Mouse (Mus musculus) midbrain, embryonic 15.5 days (tissue): ENCODE data around the gene Wdr82. TPM values are rescaled to one million over a fixed set of nuclear protein-coding genes. Genes with fewer than 3 reads are reported as not detected.
"Not testable (repeated sequence)": the region's sequence is repeated elsewhere in the genome, so short reads cannot be mapped to it uniquely, and the experiment has no call there.

Experiments
- ATAC-seq: fragments of 200-750 bp; cut with Nextera tagmentation; replicated peaks from 2 replicates; pipeline ENCODE4 v1.8.0; 2017; ENCODE audit warnings: moderate TSS enrichment
- H3K27ac ChIP-seq: fragments of 300-500 bp; sonication (generic); 2 replicates; pipeline ENCODE4 v1.5.1; 2015; ENCODE audit warnings: mild to moderate bottlenecking, inconsistent platforms
- H3K27me3 ChIP-seq: fragments of 300-500 bp; sonication (generic); replicated peaks from 2 replicates; pipeline ENCODE4 v1.6.1; 2015; ENCODE audit warnings: inconsistent platforms
- H3K36me3 ChIP-seq: fragments of 300-500 bp; sonication (generic); replicated peaks from 2 replicates; pipeline ENCODE4 v1.6.1; 2015; ENCODE audit warnings: inconsistent platforms
- H3K4me1 ChIP-seq: fragments of 300-500 bp; sonication (generic); 2 replicates; pipeline ENCODE4 v1.6.1; 2015; ENCODE audit warnings: inconsistent platforms
- H3K4me2 ChIP-seq: fragments of 300-500 bp; sonication (generic); 2 replicates; pipeline ENCODE4 v1.6.1; 2015; ENCODE audit warnings: inconsistent platforms, mild to moderate bottlenecking, moderate library complexity
- H3K4me3 ChIP-seq: fragments of 300-500 bp; sonication (generic); 2 replicates; pipeline ENCODE4 v1.5.1; 2015; ENCODE audit warnings: mild to moderate bottlenecking, inconsistent platforms
- H3K9ac ChIP-seq: fragments of 300-500 bp; sonication (generic); 2 replicates; pipeline ENCODE4 v1.6.1; 2015; ENCODE audit warnings: mild to moderate bottlenecking, inconsistent platforms
- H3K9me3 ChIP-seq: fragments of 300-500 bp; sonication (generic); 2 replicates; pipeline ENCODE4 v1.6.1; 2016; ENCODE audit warnings: inconsistent platforms
- WGBS: fragments of 180-500 bp; shearing (Covaris S2); methylation state at CpG from one replicate; pipeline ENCODE4 v1.1.7; 2015; ENCODE audit warnings: mixed read lengths; 5-methylcytosine and 5-hydroxymethylcytosine counted together
- polyA plus RNA-seq: library from polyadenylated mRNA; unstranded; fragments of >200 nt; fragmentation: Nextera tagmentation; extraction: Ambion mirVana; gene quantifications from 2 replicates; pipeline ENCODE4 v1.2.1, GENCODE M21; 2015

The Wdr82 gene
- polyA plus RNA-seq, 1 experiment from 2014 or later = 41.1 TPM

DNA sequence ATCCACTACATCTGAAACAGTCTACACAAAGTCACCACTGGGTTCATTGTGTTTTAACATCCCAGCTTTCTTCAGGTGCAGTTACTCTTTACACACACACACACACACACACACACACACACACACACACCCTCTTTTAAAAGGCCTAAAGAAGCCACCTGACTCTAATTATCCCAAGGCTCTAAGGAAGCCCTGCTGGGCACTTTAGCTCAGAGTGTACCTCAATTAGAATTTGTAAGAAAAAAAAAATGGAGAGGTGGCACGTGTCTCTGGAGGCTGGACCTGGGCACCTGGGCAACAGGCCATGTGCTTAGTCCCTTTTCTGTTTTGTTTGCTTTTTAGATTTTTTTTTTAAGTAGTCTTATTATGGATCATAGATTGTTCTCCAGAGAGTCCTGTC lies 3.0 kb upstream of the Wdr82 start:
- H3K9me3 ChIP-seq = no peaks in the 10 kb centered on the region
- peaks cover 15% of the 10 kb centered on the region for H3K4me1 ChIP-seq
- 30% methylated on average over 1 of the region's 1 CpGs for WGBS
- no peak overlapping the region for H3K9ac ChIP-seq
- H3K4me3 ChIP-seq = no peak overlapping the region
- no peak for ATAC-seq
- no peaks in the 10 kb centered on the region for H3K36me3 ChIP-seq
- H3K4me2 ChIP-seq = no peak overlapping the region
- no peak overlapping the region for H3K27ac ChIP-seq
- no peaks in the 10 kb centered on the region; the same call in 1 of the 2 replicates for H3K27me3 ChIP-seq

DNA sequence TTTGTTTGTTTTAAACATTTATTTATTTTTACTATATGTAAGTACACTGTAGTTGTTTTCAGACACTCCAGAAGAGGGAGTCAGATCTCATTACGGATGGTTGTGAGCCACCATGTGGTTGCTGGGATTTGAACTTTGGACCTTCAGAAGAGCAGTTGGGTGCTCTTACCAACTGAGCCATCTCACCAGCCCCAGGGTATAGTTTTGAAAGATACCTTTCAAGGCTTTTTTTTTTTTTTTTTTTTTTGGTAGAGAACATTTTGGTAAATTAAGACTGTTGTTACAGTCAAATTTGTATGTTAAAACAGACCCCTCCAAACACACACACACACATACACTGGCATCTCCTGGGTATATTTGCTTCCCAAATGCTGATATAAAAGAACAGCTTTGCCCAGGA lies 1.7 kb upstream of the Wdr82 start:
- H3K36me3 ChIP-seq, H3K9me3 ChIP-seq, H3K27ac ChIP-seq, H3K4me2 ChIP-seq, H3K9ac ChIP-seq, H3K4me3 ChIP-seq, H3K27me3 ChIP-seq, ATAC-seq: not testable (repeated sequence)
- peaks cover 28% of the 10 kb centered on the region for H3K4me1 ChIP-seq
- 69% methylated on average over 1 of the region's 1 CpGs for WGBS

GRCm38 (mm10) chr9:106169917-106170316 lies 811 bp upstream of the Wdr82 start:
- Histone ChIP-seq H3K9ac (peak overlapping the region; percentile 89), H3K27me3 (no peaks in the 10 kb centered on the region; the same call in 1 of the 2 replicates), H3K4me3 (peak overlapping the region; percentile 98), H3K36me3 (no peaks in the 10 kb centered on the region), H3K9me3 (no peaks in the 10 kb centered on the region), H3K27ac (peak overlapping the region; percentile 99), H3K4me2 (peak overlapping the region; percentile 68), H3K4me1 (peaks cover 35% of the 10 kb centered on the region)
- no peak for ATAC-seq
- WGBS = 35% methylated on average over 6 of the region's 6 CpGs

GRCm38 (mm10) chr9:106171346-106172158 lies 824 bp downstream of the Wdr82 start:
- Histone ChIP-seq H3K9me3 (no peaks in the 10 kb centered on the region), H3K4me3 (peak overlapping the region; percentile 98), H3K27me3 (no peaks in the 10 kb centered on the region), H3K4me2 (peak overlapping the region; percentile 68), H3K27ac (peak overlapping the region; percentile 99), H3K4me1 (peaks cover 51% of the 10 kb centered on the region), H3K36me3 (no peaks in the 10 kb centered on the region), H3K9ac (peak overlapping the region; percentile 89)
- peak; percentile 76 for ATAC-seq
- under 1% methylated on average over 30 of the region's 30 CpGs for WGBS

DNA sequence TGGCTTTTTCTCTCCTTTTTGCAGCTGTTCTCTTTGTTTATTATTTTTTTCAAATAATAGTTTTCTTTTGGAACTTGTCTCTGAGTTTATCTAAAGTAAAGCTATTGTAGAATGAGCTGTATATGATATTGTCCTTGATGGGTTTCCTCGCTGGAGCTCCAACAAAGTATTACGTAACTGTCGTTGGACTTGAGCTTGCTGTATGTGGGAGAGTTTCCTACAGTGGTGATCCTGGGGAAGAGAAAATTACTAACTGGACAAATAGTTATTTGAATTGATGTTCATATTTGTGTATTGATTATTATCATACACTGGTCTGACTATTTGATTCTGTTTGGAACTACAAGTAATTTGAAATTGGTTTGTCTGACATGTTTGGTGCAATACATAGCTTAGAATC lies 1.8 kb downstream of the Wdr82 start:
- Histone ChIP-seq H3K4me3 (peak overlapping the region; percentile 98), H3K4me1 (peaks cover 51% of the 10 kb centered on the region), H3K9ac (no peak overlapping the region), H3K27me3 (no peaks in the 10 kb centered on the region), H3K36me3 (no peaks in the 10 kb centered on the region), H3K9me3 (no peaks in the 10 kb centered on the region), H3K4me2 (peak overlapping the region; percentile 68), H3K27ac (no peak overlapping the region)
- no peak for ATAC-seq
- 13% methylated on average over 3 of the region's 3 CpGs for WGBS

GRCm38 (mm10) chr9:106173363-106173762 lies 2.6 kb downstream of the Wdr82 start:
- H3K27ac ChIP-seq = no peak overlapping the region
- H3K4me2 ChIP-seq = peak overlapping the region; percentile 68
- no peaks in the 10 kb centered on the region for H3K36me3 ChIP-seq
- H3K27me3 ChIP-seq = no peaks in the 10 kb centered on the region
- H3K9ac ChIP-seq = no peak overlapping the region
- H3K4me1 ChIP-seq = peaks cover 51% of the 10 kb centered on the region
- WGBS = 63% methylated on average over 2 of the region's 2 CpGs
- H3K4me3 ChIP-seq = peak overlapping the region; percentile 98
- ATAC-seq = no peak
- H3K9me3 ChIP-seq = no peaks in the 10 kb centered on the region

DNA sequence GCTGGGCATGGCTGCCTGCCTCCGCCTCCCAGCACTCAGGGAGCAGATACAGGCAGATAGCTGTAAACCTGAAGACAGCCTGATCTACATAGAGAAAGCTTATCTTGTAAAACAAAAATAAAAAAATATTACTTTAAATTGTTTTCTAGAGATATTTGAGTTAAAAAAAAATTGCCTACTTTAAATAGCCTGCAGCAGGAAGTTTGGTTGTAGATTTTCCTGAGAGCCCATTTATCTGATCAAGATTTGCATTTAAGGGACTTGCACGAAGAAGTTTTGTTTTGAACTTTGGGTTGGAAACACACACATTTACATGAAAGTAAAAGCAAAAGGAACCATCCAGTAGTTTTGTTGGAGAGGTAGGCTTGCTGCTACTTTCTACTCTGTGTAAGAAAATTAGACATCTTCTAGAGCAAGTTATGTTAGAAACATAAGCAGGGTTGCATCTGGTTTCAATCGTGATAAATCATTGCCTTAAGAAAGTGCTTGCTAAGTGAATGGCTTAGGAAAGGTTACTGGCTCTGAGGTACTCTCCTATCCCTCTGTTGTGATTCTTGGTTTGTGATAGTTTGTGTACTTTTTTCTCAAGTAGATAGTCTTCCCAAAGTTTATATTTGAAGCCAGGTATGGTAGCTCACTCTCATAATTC lies 4.9 kb downstream of the Wdr82 start:
- H3K27me3 ChIP-seq = no peaks in the 10 kb centered on the region
- H3K4me3 ChIP-seq = no peak overlapping the region
- no peak overlapping the region for H3K9ac ChIP-seq
- 79% methylated on average over 3 of the region's 3 CpGs for WGBS
- no peak overlapping the region for H3K27ac ChIP-seq
- H3K4me2 ChIP-seq = no peak overlapping the region; the same call in 1 of the 2 replicates
- ATAC-seq = no peak
- H3K36me3 ChIP-seq = peaks cover 15% of the 10 kb centered on the region; the same call in 1 of the 2 replicates
- peaks cover 43% of the 10 kb centered on the region for H3K4me1 ChIP-seq
- no peaks in the 10 kb centered on the region for H3K9me3 ChIP-seq

DNA sequence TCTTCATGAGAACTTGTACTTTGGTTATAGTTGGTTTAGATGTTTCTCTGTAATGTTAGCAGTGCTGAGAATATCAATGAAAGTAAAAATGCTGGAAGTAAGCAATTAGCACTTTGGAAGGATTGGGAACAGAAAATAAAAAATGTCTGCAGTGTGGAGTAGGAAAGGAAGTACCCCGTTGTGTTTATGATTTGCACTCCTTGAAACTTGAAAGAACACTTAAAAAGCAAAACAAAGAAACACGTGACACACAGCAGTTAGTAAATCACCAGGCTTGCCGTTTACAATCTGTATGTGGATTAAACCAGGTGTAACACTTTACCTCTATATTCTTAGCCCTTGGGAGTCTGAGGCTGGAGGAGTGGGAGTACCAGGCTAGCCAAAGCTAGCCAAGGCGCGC lies 6.0 kb downstream of the Wdr82 start:
- Histone ChIP-seq H3K27ac (no peak overlapping the region), H3K4me3 (no peak overlapping the region), H3K4me1 (peaks cover 43% of the 10 kb centered on the region), H3K27me3 (no peaks in the 10 kb centered on the region), H3K9me3 (no peaks in the 10 kb centered on the region), H3K36me3 (peaks cover 26% of the 10 kb centered on the region), H3K9ac (no peak overlapping the region), H3K4me2 (no peak overlapping the region)
- ATAC-seq = no peak
- WGBS = 81% methylated on average over 5 of the region's 5 CpGs

DNA sequence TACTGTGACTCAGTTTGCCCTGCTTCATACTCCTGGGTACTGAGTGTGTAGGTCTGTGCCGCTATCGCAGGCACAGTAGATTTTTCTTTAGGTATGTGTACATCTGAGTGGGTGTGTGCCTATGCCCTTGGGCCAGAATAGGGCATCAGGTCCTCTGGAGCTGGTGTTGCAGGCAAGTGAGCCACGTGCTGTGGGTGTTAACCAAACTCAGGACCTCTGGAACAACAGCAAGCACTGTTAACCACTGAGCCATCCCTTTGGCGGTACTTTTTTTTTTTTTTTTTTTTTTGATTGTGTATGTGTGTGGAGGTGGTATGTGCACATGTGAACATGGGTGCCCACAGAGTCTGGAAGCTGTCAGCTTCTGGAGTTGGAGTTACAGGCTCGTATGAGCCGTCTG lies 7.1 kb downstream of the Wdr82 start:
- Histone ChIP-seq H3K27ac (no peak overlapping the region), H3K9me3 (no peaks in the 10 kb centered on the region), H3K4me1 (peaks cover 35% of the 10 kb centered on the region), H3K27me3 (no peaks in the 10 kb centered on the region), H3K4me3 (no peak overlapping the region), H3K36me3 (peaks cover 34% of the 10 kb centered on the region), H3K4me2 (no peak overlapping the region), H3K9ac (no peak overlapping the region)
- 93% methylated on average over 6 of the region's 6 CpGs for WGBS
- ATAC-seq = no peak

DNA sequence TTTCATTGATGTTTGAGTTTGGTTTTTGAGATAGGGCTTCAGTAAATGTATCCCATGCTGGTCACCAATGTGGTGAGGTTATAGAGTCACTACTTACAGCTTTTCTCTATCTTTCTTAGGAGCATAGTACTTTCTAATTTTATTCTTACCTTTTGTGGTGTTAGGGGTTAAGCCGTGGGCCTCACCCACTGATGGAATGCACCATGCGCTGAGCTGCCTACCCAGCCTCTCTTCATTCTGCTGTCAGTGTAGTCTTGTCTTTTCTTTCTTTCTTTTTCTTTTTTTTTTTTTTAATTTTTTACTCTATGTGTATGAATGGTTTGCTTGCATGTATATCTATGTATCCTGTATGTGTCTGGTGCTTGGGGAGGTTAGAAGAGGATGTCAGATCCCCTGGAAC lies 8.7 kb downstream of the Wdr82 start:
- no peak overlapping the region for H3K4me3 ChIP-seq
- peaks cover 50% of the 10 kb centered on the region for H3K36me3 ChIP-seq
- no peaks in the 10 kb centered on the region for H3K9me3 ChIP-seq
- H3K27ac ChIP-seq = no peak overlapping the region
- 84% methylated on average over 2 of the region's 2 CpGs for WGBS
- H3K27me3 ChIP-seq = no peaks in the 10 kb centered on the region
- no peak overlapping the region for H3K9ac ChIP-seq
- ATAC-seq = no peak
- no peak overlapping the region for H3K4me2 ChIP-seq
- H3K4me1 ChIP-seq = peaks cover 20% of the 10 kb centered on the region

DNA sequence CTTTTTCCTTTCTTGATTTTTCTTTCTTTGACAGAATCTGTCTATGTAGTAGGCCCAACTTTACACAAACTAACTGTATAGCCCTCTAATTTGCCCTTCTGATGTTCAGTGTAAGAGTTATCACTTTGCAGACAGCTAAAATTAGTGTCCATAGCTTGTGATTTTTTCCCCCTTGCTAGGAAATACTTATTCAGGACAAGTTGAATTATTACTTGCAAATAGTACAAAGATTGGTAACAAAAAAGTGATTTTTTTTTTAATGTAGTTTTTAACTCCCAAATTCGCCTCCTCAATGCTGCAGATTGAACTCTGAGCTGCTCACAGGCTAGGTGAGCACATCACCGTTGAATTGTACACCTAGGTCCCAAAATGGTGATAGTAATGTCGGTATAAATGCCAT lies 9.2 kb downstream of the Wdr82 start:
- no peak for ATAC-seq
- 96% methylated on average over 3 of the region's 3 CpGs for WGBS

GRCm38 (mm10) chr9:106182146-106182545 lies 11.4 kb downstream of the Wdr82 start:
- WGBS = 95% methylated on average over 4 of the region's 4 CpGs
- no peak for ATAC-seq
- H3K36me3 ChIP-seq = peaks cover 75% of the 10 kb centered on the region

More for the DNA sequence above, 9.2 kb downstream of the Wdr82 start:
- Histone ChIP-seq H3K27ac (no peak overlapping the region), H3K4me2 (no peak overlapping the region), H3K4me3 (no peak overlapping the region), H3K9ac (no peak overlapping the region), H3K9me3 (no peaks in the 10 kb centered on the region), H3K4me1 (peaks cover 15% of the 10 kb centered on the region), H3K27me3 (no peaks in the 10 kb centered on the region), H3K36me3 (peaks cover 55% of the 10 kb centered on the region)

More at GRCm38 (mm10) chr9:106182146-106182545, 11.4 kb downstream of the Wdr82 start:
- no peaks in the 10 kb centered on the region for H3K9me3 ChIP-seq
- H3K27ac ChIP-seq = no peak overlapping the region
- no peaks in the 10 kb centered on the region for H3K4me1 ChIP-seq
- H3K9ac ChIP-seq = no peak overlapping the region
- no peaks in the 10 kb centered on the region for H3K27me3 ChIP-seq
- H3K4me3 ChIP-seq = no peak overlapping the region
- H3K4me2 ChIP-seq = no peak overlapping the region
